Mouse (Mus musculus) heart, adult 9 months (tissue): ENCODE measurements around the gene Pgs1.

Source experiments
- DNase-seq, 2 experiments: peaks; one replicate each; pipeline ENCODE4 v3.0.0; 2022; ENCODE audit warnings: low spot score in 2 of 2

Gene Pgs1

DNA sequence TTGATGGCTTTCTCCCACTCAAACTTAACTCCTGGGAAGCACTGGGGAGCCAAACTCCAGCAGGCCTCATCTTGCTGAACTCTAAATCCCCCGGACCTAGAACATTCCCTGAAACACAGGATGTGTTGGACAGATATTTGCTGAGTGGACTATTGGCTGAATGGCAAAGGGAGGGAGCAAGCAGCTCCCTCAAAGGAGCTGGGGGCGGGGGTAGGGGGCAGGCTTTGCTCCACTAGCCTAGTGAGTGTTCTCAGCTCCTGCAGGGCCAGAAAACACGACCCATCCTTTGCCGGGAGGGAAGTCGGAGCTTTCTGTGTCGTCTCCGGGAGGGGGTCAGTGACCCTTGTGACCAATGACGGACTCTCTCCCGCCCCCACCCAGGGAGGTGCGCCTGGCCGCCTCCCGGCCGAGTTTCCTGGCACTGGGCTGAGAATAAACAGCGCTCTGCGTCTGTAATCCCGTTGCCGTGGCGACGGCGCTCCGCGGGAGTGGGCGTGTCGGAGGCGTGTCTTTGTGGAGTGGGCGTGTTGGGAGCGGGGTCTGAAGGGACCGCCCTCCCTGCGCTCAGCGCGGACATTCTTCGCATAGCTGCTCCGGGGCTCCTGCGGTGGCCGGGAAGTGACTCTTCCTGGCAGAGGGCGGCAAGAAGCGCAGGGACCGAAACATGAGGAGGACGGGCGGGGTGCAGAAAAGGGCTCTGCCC, 22.9 kb upstream of the Pgs1 start:
- DNase-seq = peak; percentile 99

DNA sequence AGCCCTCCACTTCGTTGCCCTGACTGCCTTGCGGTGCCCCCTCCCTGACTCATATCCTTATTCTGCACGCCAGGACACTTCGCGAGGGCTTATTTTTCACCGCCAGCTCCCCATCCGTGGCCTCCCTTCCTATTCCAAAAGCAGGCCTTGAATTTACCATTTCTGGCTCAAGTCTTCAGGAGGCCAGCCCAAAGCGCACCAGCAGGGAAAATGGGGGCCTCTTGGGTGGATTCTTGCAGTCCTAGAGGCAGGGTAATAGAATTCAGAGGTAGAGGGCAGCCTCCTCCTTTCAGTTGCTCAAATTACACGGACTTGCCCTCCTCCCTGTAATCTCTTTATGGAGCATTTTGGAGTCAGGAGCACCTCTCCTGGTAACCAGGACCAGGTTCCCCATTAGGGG, 22.2 kb upstream of the Pgs1 start:
- DNase-seq = no peak

- no peak for DNase-seq
These were observed 21.8 kb upstream of the Pgs1 start for GRCm38 (mm10) chr11:117964294-117964693.

DNA sequence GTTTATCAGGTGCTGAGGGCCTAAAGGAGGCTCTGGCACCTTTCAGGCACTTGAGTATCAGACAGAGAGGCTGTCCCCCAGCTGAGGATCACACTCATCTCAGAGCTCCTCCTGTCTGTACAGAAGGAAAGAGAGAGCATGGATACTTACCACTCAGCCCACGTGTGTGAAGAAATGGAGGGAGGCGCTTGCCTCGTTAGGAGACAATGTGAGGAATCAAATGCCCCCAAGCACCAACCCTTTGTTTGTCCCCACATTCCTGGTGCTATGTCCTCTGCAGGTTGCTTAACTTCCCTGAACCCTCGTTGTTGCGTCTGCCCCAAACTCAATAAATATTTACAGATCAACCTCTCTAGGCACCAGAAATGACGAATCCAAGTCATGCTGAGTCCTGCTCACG, 21.0 kb upstream of the Pgs1 start:
- DNase-seq = no peak

- no peak for DNase-seq
These were observed 20.5 kb upstream of the Pgs1 start for GRCm38 (mm10) chr11:117965561-117965981.

GRCm38 (mm10) chr11:117966506-117967100, 19.5 kb upstream of the Pgs1 start:
- no peak for DNase-seq

GRCm38 (mm10) chr11:117967249-117968015, 18.7 kb upstream of the Pgs1 start:
- no peak for DNase-seq

- no peak for DNase-seq
These were observed 17.9 kb upstream of the Pgs1 start for GRCm38 (mm10) chr11:117968016-117968671.

GRCm38 (mm10) chr11:117968716-117969099, 17.4 kb upstream of the Pgs1 start:
- DNase-seq = no peak

GRCm38 (mm10) chr11:117969100-117969944, 16.8 kb upstream of the Pgs1 start:
- peak; percentile 97 to 98 for DNase-seq

DNA sequence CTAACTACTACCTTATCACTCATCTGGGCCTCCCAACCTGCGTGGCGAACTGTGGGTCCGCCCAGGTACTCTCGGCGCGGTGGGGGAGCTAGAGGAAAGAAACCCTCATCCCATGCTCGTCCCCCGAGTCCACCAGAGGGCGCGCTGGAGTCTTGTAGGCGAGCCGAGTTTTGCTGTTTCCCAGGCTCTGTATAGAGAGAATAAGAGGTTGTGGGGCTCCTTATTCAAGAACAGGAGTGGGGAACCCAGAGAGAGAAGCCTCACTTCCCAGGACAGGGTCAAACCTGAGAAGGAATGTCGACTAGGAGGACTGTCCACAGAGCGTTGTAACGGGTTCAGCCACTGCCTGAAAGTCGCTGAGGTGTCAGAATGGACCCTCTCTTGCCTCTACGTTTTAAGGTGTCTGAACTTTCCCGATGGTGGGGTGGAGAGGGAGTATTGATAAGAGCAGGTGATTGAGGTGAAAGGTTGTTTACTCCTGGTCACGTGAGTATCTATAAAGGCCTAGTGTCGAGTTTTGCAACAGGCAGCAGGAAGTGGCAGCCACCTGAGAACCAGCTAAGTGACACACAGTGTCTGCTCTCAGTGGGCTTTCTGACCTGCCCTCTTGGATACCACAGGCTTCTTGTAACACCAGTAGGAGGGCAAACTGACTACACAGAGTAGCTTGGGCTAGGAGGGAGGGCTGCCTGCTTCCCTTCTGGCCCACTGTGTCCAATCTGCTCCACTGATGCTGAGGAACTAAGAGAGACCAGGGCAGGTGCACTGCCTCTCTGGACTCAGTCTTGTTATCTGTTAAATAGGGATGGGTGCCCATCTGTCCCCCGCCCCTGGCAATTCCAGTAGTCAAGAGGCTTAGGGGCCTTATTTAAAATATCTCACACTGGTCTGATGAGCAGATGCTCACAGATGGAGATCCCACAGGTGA, 15.9 kb upstream of the Pgs1 start, which contains the start of gene Socs3:
TSS of gene Socs3 (minus strand) at position 103 of the 928 bp plus-strand sequence.
- DNase-seq = peak; percentile 77 to 91

DNA sequence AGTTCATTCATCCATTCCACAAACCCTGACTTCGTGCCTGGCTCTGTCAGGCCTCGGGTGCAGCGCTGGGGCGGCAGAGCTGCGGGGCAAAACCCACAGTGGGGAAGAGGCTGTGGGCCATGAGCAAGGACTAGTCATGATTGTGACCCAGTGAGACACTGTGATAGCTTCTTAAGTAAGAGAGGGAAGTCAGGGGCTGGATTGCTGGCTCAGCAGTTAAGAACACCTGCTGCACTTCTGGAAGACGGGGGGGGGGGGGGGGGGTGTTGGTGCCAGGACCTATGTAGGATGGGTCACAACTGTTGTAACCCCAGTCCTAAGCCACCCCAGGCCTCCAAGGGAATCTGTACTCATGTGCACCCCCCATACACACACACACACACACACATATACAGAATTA, 15.0 kb upstream of the Pgs1 start:
- DNase-seq = no peak

- no peak for DNase-seq
These were observed 14.3 kb upstream of the Pgs1 start for GRCm38 (mm10) chr11:117971646-117972242.

DNA sequence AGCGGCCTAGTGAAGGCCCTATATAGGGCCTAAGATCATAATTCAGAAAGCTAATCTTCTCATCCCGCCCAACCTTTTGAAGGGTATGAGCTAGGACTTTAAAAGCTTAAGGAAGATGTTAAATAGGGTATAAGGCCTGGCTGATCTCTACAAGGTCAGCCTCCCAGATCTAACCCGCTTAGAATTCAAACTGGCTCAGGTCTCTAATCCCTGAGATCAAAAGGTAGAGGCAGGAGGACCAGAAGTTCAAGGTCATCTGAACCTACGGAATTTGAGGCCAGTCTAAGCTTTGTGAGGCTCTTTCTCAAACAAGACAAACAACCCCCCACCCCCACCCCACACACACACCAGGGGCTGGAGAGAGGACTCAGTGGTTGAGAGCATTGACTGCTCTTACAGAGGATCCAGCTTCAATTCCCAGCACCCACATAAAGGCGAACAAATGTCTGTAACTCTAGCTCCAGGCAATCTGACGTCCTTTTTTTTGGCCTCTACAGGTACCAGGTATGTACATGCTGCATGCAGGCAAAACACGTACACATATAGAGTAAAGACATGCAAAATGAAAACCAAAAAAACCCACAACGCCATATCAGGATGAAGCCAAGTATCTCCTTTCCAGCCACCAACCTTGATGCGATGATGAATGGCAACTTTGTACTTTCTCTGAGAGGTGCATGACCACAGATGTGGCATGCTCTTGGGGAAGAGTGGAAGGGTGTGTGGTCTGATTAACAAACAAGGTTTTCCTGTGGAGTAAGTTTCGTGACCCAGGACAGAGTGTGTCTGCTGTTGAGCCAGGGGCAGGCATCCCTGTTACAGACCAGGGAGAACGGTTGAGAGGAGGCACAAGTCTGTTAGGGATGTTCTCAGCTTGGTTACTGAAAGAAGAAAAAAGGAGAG, 13.2 kb upstream of the Pgs1 start:
- no peak for DNase-seq

DNA sequence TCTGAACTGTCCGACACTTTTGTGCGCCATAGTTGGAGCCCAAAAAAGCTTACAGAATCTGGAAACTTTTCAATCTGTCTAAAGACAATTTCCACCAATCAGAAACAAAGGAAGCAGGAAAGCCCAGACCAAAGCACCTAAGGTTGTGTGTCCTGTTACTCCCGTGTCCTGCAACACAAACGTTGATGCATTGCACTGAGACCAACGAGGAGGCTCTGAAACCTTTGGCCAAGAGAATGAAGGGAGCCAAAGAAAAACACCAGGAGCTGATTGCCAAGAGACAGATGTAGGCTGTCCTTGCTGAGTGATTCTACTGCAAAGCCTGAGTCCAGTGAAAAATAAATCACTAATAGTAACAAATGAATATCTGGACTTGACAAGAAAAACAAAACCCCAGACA, 12.5 kb upstream of the Pgs1 start:
- no peak for DNase-seq

DNA sequence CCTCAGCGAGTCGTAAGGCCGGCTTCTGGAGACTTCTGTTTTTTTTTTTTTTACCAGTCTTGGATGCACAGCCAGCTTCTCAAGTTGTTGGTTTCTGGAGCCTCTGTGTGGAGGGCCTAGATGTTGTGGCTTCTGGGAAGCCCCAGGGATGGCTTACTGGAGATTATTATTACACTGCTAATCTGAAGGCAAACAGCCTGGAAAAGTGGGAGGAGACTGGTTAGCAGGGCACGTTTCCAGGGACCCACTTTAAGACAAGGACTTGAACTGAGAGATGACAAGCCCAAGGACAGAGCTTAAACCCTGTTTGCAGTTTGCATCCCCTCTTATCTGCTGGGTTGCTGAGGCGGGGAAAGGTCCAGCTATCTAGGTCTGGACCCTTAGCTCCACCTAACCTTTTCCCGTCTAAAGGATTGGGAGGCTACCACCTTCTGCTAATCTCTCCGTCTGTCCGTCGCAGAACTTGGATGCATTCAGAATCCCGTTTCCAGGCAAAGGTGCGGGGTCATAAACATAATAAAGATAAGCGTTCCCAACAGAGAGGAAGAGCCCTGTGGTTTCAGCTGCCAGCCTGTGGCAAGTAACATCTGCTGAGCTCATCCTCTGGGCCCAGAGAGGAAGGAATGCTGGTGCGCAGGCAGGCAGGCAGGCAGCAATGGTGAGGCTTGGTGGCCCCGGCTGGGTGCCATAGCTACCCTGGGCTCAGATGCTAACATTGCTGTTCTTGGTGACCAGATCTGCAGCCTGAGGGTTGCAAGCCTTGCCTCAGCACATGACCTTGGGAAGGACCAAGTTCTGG, 11.6 kb upstream of the Pgs1 start:
- DNase-seq = no peak

DNA sequence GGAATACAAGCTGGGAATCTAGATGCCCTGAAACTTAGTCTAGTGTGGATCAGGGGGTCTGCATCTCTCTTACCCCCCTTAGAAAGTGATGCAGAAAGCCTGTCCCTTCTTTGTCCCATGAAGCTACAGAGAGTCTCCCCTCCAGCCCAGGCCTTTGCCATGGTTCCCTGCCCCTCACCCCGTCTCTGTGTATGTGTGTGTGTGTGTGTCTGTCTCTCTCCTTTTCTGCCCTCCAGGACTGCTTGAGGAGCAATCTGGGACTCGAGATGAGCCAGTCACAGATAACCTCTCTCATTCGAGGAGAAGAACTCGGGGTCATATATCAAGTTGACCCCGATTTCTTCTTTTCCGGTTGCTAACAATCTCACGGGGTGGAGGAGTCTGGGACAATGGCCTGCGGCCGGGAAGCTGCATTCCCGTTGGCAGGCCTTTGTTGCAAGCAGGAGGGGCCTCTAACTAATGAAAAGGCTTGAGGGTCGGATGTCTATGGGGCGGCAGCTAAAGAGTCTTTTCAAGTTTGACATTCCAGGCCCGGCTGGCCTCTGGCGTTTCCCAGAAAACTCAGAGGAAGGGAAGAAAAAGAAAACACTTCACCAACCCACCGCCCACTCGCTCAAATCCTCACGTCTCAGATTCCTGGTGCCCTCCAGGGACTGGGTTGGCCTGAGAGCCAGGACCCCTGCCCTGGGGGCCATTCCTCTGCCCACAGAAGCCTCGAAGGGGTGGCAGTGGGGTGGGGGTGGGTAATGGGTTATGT, 10.7 kb upstream of the Pgs1 start:
- DNase-seq = no peak
